Comparison of ENCODE assay signal across 26 mouse cellular contexts in the genomic region with DNA sequence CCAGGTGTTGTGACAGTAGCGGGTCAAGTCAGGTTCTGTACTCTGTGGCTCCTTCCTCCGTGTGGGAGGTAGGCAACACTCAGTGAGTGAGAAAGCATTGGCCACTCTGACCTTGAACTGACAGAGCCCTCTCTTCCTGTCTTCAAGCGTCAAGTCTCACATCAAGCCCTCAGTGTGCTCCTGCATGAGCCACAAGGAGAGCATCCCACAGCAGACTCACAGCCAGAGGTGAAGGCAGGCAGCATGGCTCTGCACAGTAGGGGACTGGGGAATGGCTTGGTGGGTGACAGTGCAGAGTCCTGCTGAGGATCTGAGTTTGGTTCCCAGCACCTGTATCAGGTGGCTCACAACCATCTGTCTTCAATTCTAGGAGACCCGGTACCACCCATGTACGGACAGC.
DNase-seq lines count a peak whose midpoint lies in the region; ATAC-seq lines count a peak whose summit lies in the region.
"Had no signal": no experiment of that assay in that cellular context is flagged by ENCODE, and none has a peak within 500 bp of the region (broad histone marks: within the 10 kb centered on the region; RNA-seq: fewer than 3 reads in every experiment).

No protein-coding gene starts in this region.

- no peak for DNase-seq in forebrain, embryonic 11.5 days (ENCODE audit: low spot score)
- DNase-seq in intestine, embryonic 14.5 days (ENCODE audit: low spot score) = peak; percentile 41
- peak; percentile 67 for DNase-seq in midbrain, embryonic 11.5 days (ENCODE audit: low spot score, missing footprints)
- no peak for DNase-seq in cerebellum, postnatal 14 days
- DNase-seq: adrenal gland, adult 2 months; adrenal gland, postnatal 14 days; cerebellum, adult 11 months; cerebellum, adult 2 months; cerebellum, adult 9-11 months; cerebellum, postnatal 36 days; embryo, embryonic 11 days; gastrocnemius, postnatal 25 days; heart, postnatal 14 days; heart, postnatal 4 days; kidney, adult 11 months had no signal

- no peak overlapping the region for H3K4me2 ChIP-seq in forebrain, embryonic 16.5 days (ENCODE audit: low read length)
- H3K4me2 ChIP-seq in forebrain, embryonic 11.5 days (ENCODE audit: low read depth, low read length, severe bottlenecking) = no peak overlapping the region
- H3K4me2 ChIP-seq in intestine, embryonic 14.5 days (ENCODE audit: low read length) = no peak overlapping the region
- no peak overlapping the region for H3K4me2 ChIP-seq in intestine, embryonic 16.5 days (ENCODE audit: low read depth, low read length)
- H3K4me2 ChIP-seq in midbrain, embryonic 11.5 days = no peak overlapping the region
- H3K4me2 ChIP-seq in midbrain, embryonic 15.5 days = no peak overlapping the region
- H3K4me2 ChIP-seq: embryonic facial prominence, embryonic 13.5 days; heart, embryonic 13.5 days; hindbrain, embryonic 14.5 days had no signal

- H3K4me3 ChIP-seq in forebrain, embryonic 16.5 days (replicated peaks; ENCODE audit: low read length) = no peak overlapping the region
- H3K4me3 ChIP-seq in forebrain, embryonic 11.5 days (ENCODE audit: low read depth, low read length) = no peak overlapping the region
- H3K4me3 ChIP-seq in intestine, embryonic 14.5 days (ENCODE audit: low read depth, low read length) = no peak overlapping the region
- no peak overlapping the region for H3K4me3 ChIP-seq in intestine, embryonic 16.5 days (ENCODE audit: low read length)
- H3K4me3 ChIP-seq in midbrain, embryonic 11.5 days (ENCODE audit: low read depth, low read length) = no peak overlapping the region
- H3K4me3 ChIP-seq in midbrain, embryonic 15.5 days = no peak overlapping the region
- H3K4me3 ChIP-seq: embryonic facial prominence, embryonic 10.5 days; embryonic facial prominence, embryonic 13.5 days; erythroblast, embryonic 14.5 days; heart, embryonic 13.5 days had no signal

- no peaks in the 10 kb centered on the region for H3K9me3 ChIP-seq in forebrain, embryonic 16.5 days (ENCODE audit: control insufficient read depth, low read length)
- no peaks in the 10 kb centered on the region for H3K9me3 ChIP-seq in forebrain, embryonic 11.5 days (ENCODE audit: control insufficient read depth, low read length)
- H3K9me3 ChIP-seq in intestine, embryonic 14.5 days (ENCODE audit: control insufficient read depth, low read length) = no peaks in the 10 kb centered on the region
- H3K9me3 ChIP-seq in intestine, embryonic 16.5 days (ENCODE audit: control insufficient read depth, low read length) = no peaks in the 10 kb centered on the region
- no peaks in the 10 kb centered on the region for H3K9me3 ChIP-seq in midbrain, embryonic 11.5 days (ENCODE audit: control insufficient read depth, low read length)
- H3K9me3 ChIP-seq in midbrain, embryonic 15.5 days = no peaks in the 10 kb centered on the region
- H3K9me3 ChIP-seq: embryonic facial prominence, embryonic 10.5 days; embryonic facial prominence, embryonic 13.5 days; heart, embryonic 13.5 days had no signal

- no peak for ATAC-seq in forebrain, embryonic 16.5 days
- ATAC-seq in forebrain, embryonic 11.5 days (replicated peaks; ENCODE audit: low FRiP score) = no peak
- no peak for ATAC-seq in intestine, embryonic 14.5 days (replicated peaks; ENCODE audit: low FRiP score, low TSS enrichment, low read depth)
- ATAC-seq in intestine, embryonic 16.5 days = no peak
- no peak for ATAC-seq in midbrain, embryonic 11.5 days (ENCODE audit: low FRiP score)
- ATAC-seq in midbrain, embryonic 15.5 days (replicated peaks) = no peak
- ATAC-seq: CD4-positive, CD25-positive, alpha-beta regulatory T cell, adult 4 months; hindbrain, postnatal 0 days; inflammation-experienced regulatory T-cells, adult 6 months had no signal

- 95% methylated on average over 5 of the region's 5 CpGs for WGBS in forebrain, embryonic 16.5 days
- WGBS in forebrain, embryonic 11.5 days = 90% methylated on average over 5 of the region's 5 CpGs
- 91% methylated on average over 5 of the region's 5 CpGs for WGBS in intestine, embryonic 14.5 days
- WGBS in intestine, embryonic 16.5 days = 84% methylated on average over 5 of the region's 5 CpGs
- WGBS in midbrain, embryonic 11.5 days = 95% methylated on average over 5 of the region's 5 CpGs
- 93% methylated on average over 5 of the region's 5 CpGs for WGBS in midbrain, embryonic 15.5 days

- H3K27me3 ChIP-seq in forebrain, embryonic 16.5 days (replicated peaks; ENCODE audit: control insufficient read depth, insufficient read depth, low read length) = no peaks in the 10 kb centered on the region
- H3K27me3 ChIP-seq in forebrain, embryonic 11.5 days (ENCODE audit: control insufficient read depth, insufficient read depth, low read length) = no peaks in the 10 kb centered on the region
- no peaks in the 10 kb centered on the region for H3K27me3 ChIP-seq in intestine, embryonic 14.5 days (replicated peaks; ENCODE audit: control insufficient read depth, insufficient read depth, low read length)
- no peaks in the 10 kb centered on the region for H3K27me3 ChIP-seq in intestine, embryonic 16.5 days (replicated peaks; ENCODE audit: control insufficient read depth, insufficient read depth, low read length)
- H3K27me3 ChIP-seq in midbrain, embryonic 11.5 days (ENCODE audit: control insufficient read depth, insufficient read depth, low read length) = no peaks in the 10 kb centered on the region
- no peaks in the 10 kb centered on the region for H3K27me3 ChIP-seq in midbrain, embryonic 15.5 days (replicated peaks)
- H3K27me3 ChIP-seq: embryonic facial prominence, embryonic 13.5 days; heart, embryonic 13.5 days had no signal

- H3K27ac ChIP-seq in forebrain, embryonic 16.5 days (ENCODE audit: low read length) = peak overlapping the region; percentile 39
- no peak overlapping the region for H3K27ac ChIP-seq in forebrain, embryonic 11.5 days (ENCODE audit: low read depth, low read length)
- no peak overlapping the region for H3K27ac ChIP-seq in intestine, embryonic 14.5 days (ENCODE audit: low read depth)
- no peak overlapping the region for H3K27ac ChIP-seq in intestine, embryonic 16.5 days (ENCODE audit: low read length)
- H3K27ac ChIP-seq in midbrain, embryonic 11.5 days (ENCODE audit: low read depth, low read length) = no peak overlapping the region
- no peak overlapping the region for H3K27ac ChIP-seq in midbrain, embryonic 15.5 days
- H3K27ac ChIP-seq: embryonic facial prominence, embryonic 10.5 days; embryonic facial prominence, embryonic 13.5 days; heart, embryonic 13.5 days; hindbrain, embryonic 14.5 days; hindbrain, postnatal 0 days had no signal

- H3K36me3 ChIP-seq in forebrain, embryonic 16.5 days (ENCODE audit: control insufficient read depth, insufficient read depth) = no peaks in the 10 kb centered on the region
- no peaks in the 10 kb centered on the region for H3K36me3 ChIP-seq in forebrain, embryonic 11.5 days (ENCODE audit: control insufficient read depth, insufficient read depth, low read length)
- H3K36me3 ChIP-seq in intestine, embryonic 14.5 days (ENCODE audit: control insufficient read depth, insufficient read depth, low read length) = no peaks in the 10 kb centered on the region
- no peaks in the 10 kb centered on the region for H3K36me3 ChIP-seq in intestine, embryonic 16.5 days (ENCODE audit: control insufficient read depth, insufficient read depth, low read length)
- H3K36me3 ChIP-seq in midbrain, embryonic 11.5 days (ENCODE audit: control insufficient read depth, insufficient read depth, low read length) = no peaks in the 10 kb centered on the region
- H3K36me3 ChIP-seq in midbrain, embryonic 15.5 days (replicated peaks) = no peaks in the 10 kb centered on the region
- H3K36me3 ChIP-seq: embryonic facial prominence, embryonic 10.5 days; embryonic facial prominence, embryonic 13.5 days; heart, embryonic 13.5 days had no signal

- no peak overlapping the region for H3K9ac ChIP-seq in forebrain, embryonic 16.5 days (replicated peaks; ENCODE audit: low read depth, low read length)
- H3K9ac ChIP-seq in forebrain, embryonic 11.5 days (ENCODE audit: low read length) = no peak overlapping the region
- H3K9ac ChIP-seq in intestine, embryonic 14.5 days (ENCODE audit: low read length) = no peak overlapping the region
- no peak overlapping the region for H3K9ac ChIP-seq in intestine, embryonic 16.5 days (ENCODE audit: low read depth, low read length)
- H3K9ac ChIP-seq in midbrain, embryonic 11.5 days (ENCODE audit: low read length) = no peak overlapping the region
- H3K9ac ChIP-seq in midbrain, embryonic 15.5 days = no peak overlapping the region
- H3K9ac ChIP-seq: embryonic facial prominence, embryonic 13.5 days; heart, embryonic 13.5 days; hindbrain, embryonic 14.5 days had no signal

- H3K4me1 ChIP-seq in forebrain, embryonic 16.5 days (replicated peaks; ENCODE audit: control insufficient read depth, insufficient read depth, low read length) = peaks cover 10% of the 10 kb centered on the region; the same call in 1 of the 2 replicates
- H3K4me1 ChIP-seq in forebrain, embryonic 11.5 days (replicated peaks; ENCODE audit: control insufficient read depth, insufficient read depth, low read length) = no peaks in the 10 kb centered on the region
- H3K4me1 ChIP-seq in intestine, embryonic 14.5 days (replicated peaks; ENCODE audit: control insufficient read depth, insufficient read depth, low read length) = no peaks in the 10 kb centered on the region
- H3K4me1 ChIP-seq in intestine, embryonic 16.5 days (ENCODE audit: control insufficient read depth, insufficient read depth, low read length) = no peaks in the 10 kb centered on the region
- H3K4me1 ChIP-seq in midbrain, embryonic 11.5 days (ENCODE audit: control insufficient read depth, insufficient read depth, low read length) = no peaks in the 10 kb centered on the region
- no peaks in the 10 kb centered on the region for H3K4me1 ChIP-seq in midbrain, embryonic 15.5 days
- H3K4me1 ChIP-seq: heart, embryonic 13.5 days had no signal

Comparison
In these comparisons a context has a peak if more than half of its experiments do, and no peak if none do; other contexts are left out.
1. DNase-seq: peak in intestine, embryonic 14.5 days (single experiment) and midbrain, embryonic 11.5 days (single experiment); none in forebrain, embryonic 11.5 days (single experiment) and cerebellum, postnatal 14 days (0 of 2).